ENCODE assay signal across 11 mouse cellular contexts in genomic region chr7:58677111-58677805, GRCm38 (mm10). TPM values are rescaled to one million over a fixed set of nuclear protein-coding genes. Genes with fewer than 3 reads are reported as not detected.
DNase-seq lines count a peak whose midpoint lies in the region; TF ChIP-seq lines count a peak whose summit lies in the region.
"Had no signal": no experiment of that assay in that cellular context is flagged by ENCODE, and none has a peak within 500 bp of the region (broad histone marks: within the 10 kb centered on the region; RNA-seq: fewer than 3 reads in every experiment).

No protein-coding gene starts in this region.

- TF ChIP-seq CTCF in layer of hippocampus, adult 2 months (conservative IDR thresholded peaks at IDR 0.05), result peak; percentile 24

- DNase-seq in layer of hippocampus, adult 2 months (ENCODE audit: low spot score in 2 of 2), result no peak
- DNase-seq in layer of hippocampus, postnatal 25 days (ENCODE audit: extremely low spot score in 1 of 2, low spot score in 1 of 2), result no peak
- peak; percentile 77 for DNase-seq in gastrocnemius, postnatal 25 days
- DNase-seq in lung, postnatal 25 days (ENCODE audit: low spot score), result peak; percentile 57
- DNase-seq in urinary bladder, postnatal 14 days (ENCODE audit: low spot score), result peak; percentile 69
- no peak for DNase-seq in layer of hippocampus, postnatal 36 days
- no peak for DNase-seq in left cerebral cortex, adult 9 months (ENCODE audit: low spot score in 2 of 2)
- DNase-seq in spleen, postnatal 4 days (ENCODE audit: low spot score in 2 of 2), result no peak

- H3K27ac ChIP-seq in layer of hippocampus, adult 2 months, result no peak overlapping the region
- H3K27ac ChIP-seq: embryonic facial prominence, embryonic 15.5 days; limb, embryonic 15.5 days had no signal

- no peak overlapping the region for H3K4me3 ChIP-seq in layer of hippocampus, adult 2 months
- H3K4me3 ChIP-seq: embryonic facial prominence, embryonic 15.5 days; limb, embryonic 15.5 days had no signal

RNA-seq across cellular contexts. Expression of gene Atp10a, which starts 21.3 kb away (rescaled TPM):
- 1 to 10 TPM; 7.5 to 8.4 TPM for total RNA-seq in layer of hippocampus, adult 2 months (2021)
- total RNA-seq in layer of hippocampus, postnatal 25 days (2021), result 1 to 10 TPM; 5.0 to 7.5 TPM
- 1 to 10 TPM; 2.4 to 2.7 TPM for total RNA-seq in gastrocnemius, postnatal 25 days (2021)
- total RNA-seq in layer of hippocampus, postnatal 36 days (2021), result 1 to 10 TPM; 6.8 to 7.9 TPM
- total RNA-seq: G1E had no signal

Comparison
In these comparisons a context has a peak if more than half of its experiments do, and no peak if none do; other contexts are left out.
1. DNase-seq: peak in gastrocnemius, postnatal 25 days (single experiment), lung, postnatal 25 days (single experiment) and urinary bladder, postnatal 14 days (single experiment); none in layer of hippocampus, adult 2 months (0 of 2), layer of hippocampus, postnatal 25 days (0 of 2), layer of hippocampus, postnatal 36 days (0 of 2), left cerebral cortex, adult 9 months (0 of 2) and spleen, postnatal 4 days (0 of 2).